Mouse (Mus musculus) layer of hippocampus, adult 8-10 months (tissue): ENCODE results near the gene Abca7. TPM values are rescaled to one million over a fixed set of nuclear protein-coding genes. Genes with fewer than 3 reads are reported as not detected.

ENCODE experiments used
- DNase-seq, 2 experiments: peaks; one replicate each; pipeline ENCODE4 v3.0.0; 2022; ENCODE audit warnings: low spot score in 2 of 2
- total RNA-seq, 4 experiments: library from RNA; stranded (reverse); gene quantifications; 2 replicates each; pipeline ENCODE4 v1.2.4; 2022

Gene Abca7
- total RNA-seq, 4 experiments from 2014 or later: 12.4 to 13.6 (median 13.3) TPM

- DNase-seq: no peak
Measured at GRCm38 (mm10) chr10:79974087-79974486, 22.2 kb upstream of the Abca7 start.

GRCm38 (mm10) chr10:79974668-79975067, 21.6 kb upstream of the Abca7 start:
- no peak for DNase-seq

GRCm38 (mm10) chr10:79976071-79976721, 20.1 kb upstream of the Abca7 start:
- no peak for DNase-seq

GRCm38 (mm10) chr10:79976722-79977107, 19.6 kb upstream of the Abca7 start:
- no peak for DNase-seq

GRCm38 (mm10) chr10:79977324-79977723, 19.0 kb upstream of the Abca7 start:
- no peak for DNase-seq

- no peak for DNase-seq
Measured at GRCm38 (mm10) chr10:79978061-79978460, 18.2 kb upstream of the Abca7 start.

GRCm38 (mm10) chr10:79979401-79980155, 16.7 kb upstream of the Abca7 start:
- no peak for DNase-seq

GRCm38 (mm10) chr10:79983205-79983604, 13.1 kb upstream of the Abca7 start:
- no peak for DNase-seq

- DNase-seq: peak; percentile 65 to 67
Measured at GRCm38 (mm10) chr10:79983670-79984069, 12.6 kb upstream of the Abca7 start.

GRCm38 (mm10) chr10:79984195-79984816, 12.0 kb upstream of the Abca7 start, which contains the start of gene Tmem259:
Gene Tmem259 (minus strand): TSS chr10:79984330.
- DNase-seq: peak; percentile 69 to 80

GRCm38 (mm10) chr10:79984871-79985270, 11.4 kb upstream of the Abca7 start:
- peak; percentile 97 to 98 for DNase-seq

GRCm38 (mm10) chr10:79985334-79986231, 10.7 kb upstream of the Abca7 start:
- DNase-seq: peak; percentile 69 to 70

- no peak for DNase-seq
Measured at GRCm38 (mm10) chr10:79986232-79986878, 9.9 kb upstream of the Abca7 start.

GRCm38 (mm10) chr10:79986963-79987362, 9.3 kb upstream of the Abca7 start:
- peak; percentile 56 to 88 for DNase-seq

- no peak for DNase-seq
Measured at GRCm38 (mm10) chr10:79987771-79988505, 8.4 kb upstream of the Abca7 start.

- no peak for DNase-seq
Measured at GRCm38 (mm10) chr10:79988506-79989271, 7.6 kb upstream of the Abca7 start, which contains the start of gene Cnn2. Gene Cnn2 (plus strand): TSS chr10:79988584.

GRCm38 (mm10) chr10:79989272-79989786, 7.0 kb upstream of the Abca7 start:
- no peak for DNase-seq

- DNase-seq: no peak
Measured at GRCm38 (mm10) chr10:79989870-79990269, 6.4 kb upstream of the Abca7 start.

GRCm38 (mm10) chr10:79991099-79991498, 5.2 kb upstream of the Abca7 start:
- no peak for DNase-seq
